Mouse (Mus musculus) myocyte (in vitro differentiated cells): Measurements from ENCODE around the gene Plxnc1. TPM values are rescaled to one million over a fixed set of nuclear protein-coding genes. Genes with fewer than 3 reads are reported as not detected.

Source experiments
- H3K27me3 ChIP-seq: one replicate; pipeline ENCODE4 v1.6.1; 2011; ENCODE audit not compliant: control insufficient read depth, insufficient read depth, insufficient read length
- H3K36me3 ChIP-seq: one replicate; pipeline ENCODE4 v1.6.1; 2011; ENCODE audit not compliant: control insufficient read depth, insufficient read depth
- H3K4me2 ChIP-seq: one replicate; pipeline ENCODE4 v1.6.1; 2011; ENCODE audit warnings: low read depth, control low read depth
- H3K4me3 ChIP-seq: one replicate; pipeline ENCODE4 v1.5.1; 2011; ENCODE audit warnings: mild to moderate bottlenecking, control low read depth, moderate library complexity
- H3K79me2 ChIP-seq: one replicate; pipeline ENCODE4 v1.6.1; 2011; ENCODE audit not compliant: control insufficient read depth, insufficient read depth
- H3ac ChIP-seq: one replicate; pipeline ENCODE4 v1.6.1; 2011; ENCODE audit not compliant: control insufficient read depth, insufficient read length
- CEBPB ChIP-seq: IDR thresholded peaks from 2 replicates; pipeline ENCODE4 v1.6.1; 2011; ENCODE audit warnings: mild to moderate bottlenecking, moderate library complexity; ENCODE audit not compliant: poor library complexity, insufficient read depth, severe bottlenecking
- E2F4 ChIP-seq: IDR thresholded peaks from one replicate; pipeline ENCODE4 v1.6.1; 2011; ENCODE audit warnings: mild to moderate bottlenecking, control low read depth, moderate library complexity; ENCODE audit not compliant: insufficient read depth
- MAX ChIP-seq: IDR thresholded peaks from one replicate; pipeline ENCODE4 v1.6.1; 2011; ENCODE audit warnings: low read depth, mild to moderate bottlenecking, control low read depth
- MYOD1 ChIP-seq, 3 experiments: IDR thresholded peaks; one replicate each; pipeline ENCODE4 v1.6.1; 2011; ENCODE audit warnings: control low read depth in 2 of 3, low read depth in 2 of 3, mild to moderate bottlenecking in 2 of 3, moderate library complexity in 1 of 3; ENCODE audit not compliant: insufficient read length in 2 of 3, control insufficient read depth in 1 of 3
- MYOG ChIP-seq, 3 experiments: IDR thresholded peaks; one replicate each; pipeline ENCODE4 v1.6.1; 2011; ENCODE audit warnings: control low read depth in 2 of 3, low read depth in 2 of 3, mild to moderate bottlenecking in 2 of 3; ENCODE audit not compliant: insufficient read length in 2 of 3, control insufficient read depth in 1 of 3, insufficient read depth in 1 of 3
- POLR2A ChIP-seq: IDR thresholded peaks from one replicate; pipeline ENCODE4 v1.6.1; 2011; ENCODE audit warnings: low read depth, mild to moderate bottlenecking, control low read depth, moderate library complexity; ENCODE audit not compliant: insufficient read length
- POLR2AphosphoS2 ChIP-seq: IDR thresholded peaks from one replicate; pipeline ENCODE4 v1.6.1; 2011; ENCODE audit warnings: low read depth, control low read depth; ENCODE audit not compliant: insufficient read length
- REST ChIP-seq: IDR thresholded peaks from one replicate; pipeline ENCODE4 v1.6.1; 2011; ENCODE audit warnings: mild to moderate bottlenecking, control low read depth, moderate library complexity; ENCODE audit not compliant: insufficient read depth, insufficient read length
- SRF ChIP-seq: IDR thresholded peaks from one replicate; pipeline ENCODE4 v1.6.1; 2011; ENCODE audit warnings: low read depth; ENCODE audit not compliant: control insufficient read depth, insufficient read length
- TCF12 ChIP-seq: IDR thresholded peaks from one replicate; pipeline ENCODE4 v1.6.1; 2011; ENCODE audit warnings: mild to moderate bottlenecking, control low read depth; ENCODE audit not compliant: poor library complexity, insufficient read depth, severe bottlenecking
- TCF3 ChIP-seq: IDR thresholded peaks from one replicate; pipeline ENCODE4 v1.6.1; 2011; ENCODE audit warnings: low read depth, control low read depth; ENCODE audit not compliant: insufficient read length
- USF1 ChIP-seq: IDR thresholded peaks from one replicate; pipeline ENCODE4 v1.6.1; 2011; ENCODE audit warnings: low read depth, mild to moderate bottlenecking, control low read depth, moderate library complexity
- polyA plus RNA-seq: library from polyadenylated mRNA; unstranded; fragments of >200 nt; fragmentation: generic; extraction: Trizol; gene quantifications from one replicate; pipeline ENCODE4 v1.2.1, GENCODE M21; 2012; ENCODE audit warnings: missing spikeins

The Plxnc1 gene
- polyA plus RNA-seq, 1 experiment: not detected

DNA sequence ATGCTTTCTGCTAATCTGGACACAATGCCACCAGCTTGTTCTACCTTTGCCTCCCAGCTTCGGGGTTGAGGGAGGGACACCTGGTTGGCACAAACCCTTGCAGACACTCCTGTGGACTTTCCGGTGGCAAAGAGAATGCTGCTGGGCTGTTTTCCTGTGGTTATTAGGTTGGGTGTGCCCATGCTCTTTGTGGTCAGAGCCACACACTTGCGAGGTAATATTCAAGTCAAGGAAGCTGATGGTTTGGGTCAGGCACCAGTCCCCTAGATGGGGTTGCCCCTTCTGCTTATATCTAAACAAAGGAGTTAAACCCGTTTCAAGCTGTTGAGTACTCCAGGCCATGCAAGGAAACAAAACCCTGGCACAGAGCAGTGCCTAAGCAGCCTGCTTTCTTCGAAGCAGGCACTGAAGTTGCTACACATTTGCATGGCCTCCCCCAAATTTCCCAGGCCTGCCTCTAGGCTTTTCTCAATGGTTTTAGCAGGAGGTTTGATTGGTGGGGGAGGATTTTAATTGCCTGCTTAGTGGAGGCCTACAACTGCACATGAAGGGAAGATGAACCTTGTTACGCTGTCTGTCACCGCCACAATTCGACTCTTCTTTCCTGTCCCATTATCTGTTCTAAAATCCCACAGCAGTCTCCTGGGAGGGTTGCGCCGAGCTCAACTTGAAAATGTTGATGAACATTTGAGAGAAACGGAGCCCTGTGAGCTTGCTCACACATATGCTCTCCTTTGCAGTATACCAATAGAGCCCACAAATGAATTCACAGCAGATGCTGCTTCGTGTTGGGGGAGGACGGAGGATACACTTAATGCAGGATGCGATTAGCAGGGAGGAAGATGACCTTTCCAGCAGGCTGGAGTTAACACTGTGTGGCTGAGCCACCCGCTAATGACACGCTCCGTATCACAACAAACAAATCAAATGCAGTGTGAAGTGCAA, 132.5 kb downstream of the Plxnc1 start:
- Histone ChIP-seq H3K36me3 (no peaks in the 10 kb centered on the region), H3K79me2 (no peaks in the 10 kb centered on the region), H3K4me3 (no peak overlapping the region), H3K4me2 (no peak overlapping the region), H3ac (no peak overlapping the region), H3K27me3 (no peaks in the 10 kb centered on the region)
- no peak for TF ChIP-seq MYOG (IDR thresholded peaks at IDR 0.05; ENCODE audit: control insufficient read depth in 1 of 3, insufficient read depth in 1 of 3, insufficient read length in 2 of 3, low read depth in 2 of 3)
- no peak for TF ChIP-seq MYOD1 (IDR thresholded peaks at IDR 0.05; ENCODE audit: control insufficient read depth in 1 of 3, insufficient read length in 2 of 3, low read depth in 2 of 3)
- no peak for TF ChIP-seq SRF
- no peak for TF ChIP-seq USF1
- no peak for TF ChIP-seq POLR2A
- no peak for TF ChIP-seq TCF12
- TF ChIP-seq REST: no peak
- TF ChIP-seq POLR2AphosphoS2: no peak
- TF ChIP-seq E2F4: no peak
- no peak for TF ChIP-seq TCF3
- no peak for TF ChIP-seq MAX
- TF ChIP-seq CEBPB: no peak

GRCm38 (mm10) chr10:94809946-94810472, 134.6 kb downstream of the Plxnc1 start:
- Histone ChIP-seq H3K36me3 (no peaks in the 10 kb centered on the region), H3ac (no peak overlapping the region)

DNA sequence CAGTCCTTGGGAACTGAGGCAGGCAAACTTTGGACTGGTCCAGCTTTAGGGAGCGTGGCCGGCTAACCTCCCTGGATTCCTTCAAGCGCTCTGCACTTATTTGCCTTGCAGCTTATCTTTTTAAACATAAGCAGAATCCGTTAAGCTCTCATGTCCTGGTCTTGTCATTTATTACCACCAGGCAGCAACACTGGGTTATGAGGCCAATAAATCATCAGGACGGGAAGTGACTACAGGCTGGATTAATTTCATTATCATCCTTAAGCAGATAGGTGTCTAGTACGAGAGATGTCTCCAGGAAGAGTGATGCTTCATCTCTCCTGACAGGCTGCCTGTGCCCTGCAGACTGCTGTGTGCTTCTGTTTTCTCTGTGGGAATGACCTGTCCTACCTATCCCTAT, 136.4 kb downstream of the Plxnc1 start:
- H3K4me3 ChIP-seq: no peak overlapping the region
- H3K27me3 ChIP-seq: no peaks in the 10 kb centered on the region
- H3K79me2 ChIP-seq: no peaks in the 10 kb centered on the region
- TF ChIP-seq POLR2AphosphoS2: no peak
- no peak for TF ChIP-seq E2F4
- no peak for TF ChIP-seq POLR2A
- no peak for TF ChIP-seq SRF
- no peak for TF ChIP-seq TCF3
- TF ChIP-seq MAX: no peak
- no peak for TF ChIP-seq TCF12
- no peak for TF ChIP-seq REST
- no peak for TF ChIP-seq USF1
- no peak for TF ChIP-seq MYOD1 (IDR thresholded peaks at IDR 0.05; ENCODE audit: control insufficient read depth in 1 of 3, insufficient read length in 2 of 3, low read depth in 2 of 3)
- H3ac ChIP-seq: no peak overlapping the region
- no peaks in the 10 kb centered on the region for H3K36me3 ChIP-seq
- no peak overlapping the region for H3K4me2 ChIP-seq

More at GRCm38 (mm10) chr10:94809946-94810472, 134.6 kb downstream of the Plxnc1 start:
- Histone ChIP-seq H3K79me2 (no peaks in the 10 kb centered on the region), H3K4me3 (no peak overlapping the region), H3K4me2 (no peak overlapping the region), H3K27me3 (no peaks in the 10 kb centered on the region)
- TF ChIP-seq USF1 (no peak), MYOG (IDR thresholded peaks at IDR 0.05; ENCODE audit: control insufficient read depth in 1 of 3, insufficient read depth in 1 of 3, insufficient read length in 2 of 3, low read depth in 2 of 3) (no peak), REST (no peak), E2F4 (no peak), TCF3 (no peak), CEBPB (no peak), POLR2AphosphoS2 (no peak), POLR2A (no peak), SRF (no peak), TCF12 (no peak), MAX (no peak), MYOD1 (IDR thresholded peaks at IDR 0.05; ENCODE audit: control insufficient read depth in 1 of 3, insufficient read length in 2 of 3, low read depth in 2 of 3) (no peak)

- TF ChIP-seq TCF3: no peak
- no peak for TF ChIP-seq POLR2A
- TF ChIP-seq USF1: no peak
- no peak for TF ChIP-seq MYOD1 (IDR thresholded peaks at IDR 0.05; ENCODE audit: control insufficient read depth in 1 of 3, insufficient read length in 2 of 3, low read depth in 2 of 3)
- no peaks in the 10 kb centered on the region for H3K79me2 ChIP-seq
These were observed 137.3 kb downstream of the Plxnc1 start for GRCm38 (mm10) chr10:94807323-94807722.

More at GRCm38 (mm10) chr10:94807323-94807722, 137.3 kb downstream of the Plxnc1 start:
- H3ac ChIP-seq: no peak overlapping the region
- H3K27me3 ChIP-seq: no peaks in the 10 kb centered on the region
- no peak overlapping the region for H3K4me3 ChIP-seq
- H3K4me2 ChIP-seq: no peak overlapping the region
- no peaks in the 10 kb centered on the region for H3K36me3 ChIP-seq
